Mouse (Mus musculus): Measurements from ENCODE around the gene Wdr92.
A peak's percentile ranks its signal among the peaks of the same experiment; 100 is the strongest.
"Not testable (repeated sequence)": the region's sequence is repeated elsewhere in the genome, so short reads cannot be mapped to it uniquely, and the experiment has no call there.

The Wdr92 gene

DNA sequence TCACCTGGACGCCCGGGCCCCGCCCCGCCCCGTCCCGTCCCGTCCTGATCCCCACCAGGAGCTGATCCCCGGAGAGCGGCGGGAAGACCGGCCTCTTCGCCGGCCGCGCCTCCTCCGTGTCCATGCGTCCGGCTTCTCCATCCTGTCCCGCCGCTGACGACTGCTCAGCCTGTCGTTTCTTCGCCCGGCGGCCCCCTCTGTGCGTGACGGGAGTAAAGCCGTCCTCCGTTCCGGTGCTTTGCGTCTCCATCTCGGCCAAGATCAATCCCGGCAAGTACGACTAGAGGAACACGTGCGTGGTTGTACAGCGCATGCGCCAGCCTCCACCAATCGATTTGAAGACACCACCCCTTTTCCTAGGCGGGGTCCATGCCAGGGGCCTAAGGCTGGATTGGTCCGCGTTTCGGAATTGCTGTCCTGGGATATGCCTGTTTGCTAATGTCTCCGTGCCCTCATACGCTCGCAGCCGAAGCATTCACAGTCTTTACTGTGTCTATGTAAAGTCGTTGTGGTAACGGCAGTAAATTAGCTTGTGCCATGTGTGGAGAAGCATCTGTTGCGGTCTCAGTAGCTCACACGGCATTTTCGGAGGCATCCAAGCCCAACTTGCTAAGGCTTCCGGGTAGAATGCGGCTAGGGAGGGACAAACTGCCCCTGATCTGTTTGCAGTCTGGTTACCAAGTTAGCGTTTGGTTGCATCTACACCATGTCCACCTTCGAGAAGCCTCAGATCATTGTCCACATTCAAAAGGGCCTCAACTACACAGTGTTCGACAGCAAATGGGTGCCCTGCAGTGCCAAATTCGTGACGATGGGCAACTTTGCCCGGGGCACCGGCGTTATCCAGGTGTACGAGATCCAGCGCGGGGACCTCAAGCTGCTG is 29.6 kb downstream of the Wdr92 start, which contains the start of gene Pno1:
Gene Pno1 (minus strand): TSS at position 311 of the 883 bp plus-strand sequence.
- peak; percentile 98 for DNase-seq

DNA sequence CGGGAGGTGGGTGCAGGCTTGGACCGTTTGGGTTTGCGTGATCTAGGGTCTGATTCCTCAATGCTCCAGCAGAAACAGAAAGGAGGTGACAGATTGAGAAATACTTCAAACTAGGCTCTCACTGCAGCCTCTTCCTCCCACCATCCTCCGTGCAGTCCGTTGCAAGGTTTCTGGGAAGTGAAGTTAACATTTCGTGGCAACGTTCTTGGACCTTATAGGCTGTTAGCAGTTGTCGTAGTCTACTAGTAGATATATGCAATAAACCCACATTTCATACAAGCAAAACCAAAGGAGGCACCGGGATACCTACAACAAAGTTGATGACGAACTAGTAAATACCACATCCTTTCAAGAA is 30.2 kb downstream of the Wdr92 start:
- no peak for DNase-seq

DNA sequence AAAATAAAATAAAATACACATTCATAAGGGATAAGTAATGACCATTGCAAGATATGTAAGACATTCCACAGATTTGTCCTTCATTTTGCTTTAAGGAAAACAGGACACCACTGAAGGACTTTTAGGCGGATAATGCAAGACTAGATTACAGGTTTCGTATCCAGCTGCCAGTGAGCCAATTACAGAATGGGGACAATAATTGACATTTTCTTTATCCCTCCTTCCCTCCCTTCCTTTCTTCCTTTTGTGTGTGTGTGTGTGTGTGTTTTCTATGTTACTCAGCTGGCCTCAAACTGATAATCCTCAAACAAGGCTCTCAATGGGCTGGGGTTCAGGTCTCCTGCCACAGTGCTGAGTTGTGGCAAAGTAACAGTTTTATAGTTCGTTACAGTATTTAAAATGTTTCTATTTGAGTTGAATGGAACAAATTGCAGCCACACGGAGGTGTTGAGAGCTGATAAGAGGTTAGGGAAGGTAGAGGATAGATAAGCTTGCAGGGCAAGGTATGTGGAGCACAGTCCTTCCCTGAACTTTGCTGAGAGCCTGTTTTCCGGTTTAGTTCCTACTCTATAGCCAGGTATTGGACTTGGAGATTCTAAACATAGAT is 31.1 kb downstream of the Wdr92 start:
- no peak for DNase-seq

DNA sequence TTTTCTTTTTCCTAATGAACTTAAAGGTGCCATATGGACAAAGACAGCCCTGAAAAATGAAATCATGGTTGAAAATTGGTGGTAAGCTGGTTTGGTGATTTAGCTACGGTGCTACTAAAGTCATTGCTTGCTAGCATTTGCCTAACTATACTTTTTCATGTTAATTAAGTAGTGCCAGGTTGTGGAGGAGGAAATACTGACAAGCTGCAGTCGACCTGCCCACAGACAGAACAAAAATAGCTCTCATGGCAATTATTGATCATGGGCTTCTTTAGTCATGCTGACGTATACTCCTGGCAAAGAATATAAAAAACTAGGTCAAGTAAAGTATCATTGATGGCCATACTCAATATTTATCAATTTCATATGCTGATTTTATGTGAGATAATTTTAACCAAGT is 33.6 kb downstream of the Wdr92 start:
- DNase-seq: no peak

DNA sequence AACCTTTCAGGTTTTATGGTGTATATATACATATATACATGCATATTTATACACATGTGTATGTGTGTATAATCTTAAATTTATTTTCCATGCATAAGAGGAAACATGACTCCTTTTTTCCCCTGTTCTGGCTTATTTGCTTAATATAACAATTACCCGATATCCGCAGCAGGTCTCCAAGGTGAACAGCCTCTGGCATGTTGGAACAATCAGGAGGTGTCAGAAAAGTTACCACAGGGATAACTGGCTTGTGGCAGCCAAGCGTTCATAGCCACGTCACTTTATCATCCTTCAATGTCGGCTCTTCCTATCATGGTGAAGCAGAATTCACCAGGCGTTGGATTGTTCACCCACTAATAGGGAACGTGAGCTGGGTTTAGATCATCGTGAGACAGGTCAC is 39.2 kb downstream of the Wdr92 start:
- DNase-seq: no peak

DNA sequence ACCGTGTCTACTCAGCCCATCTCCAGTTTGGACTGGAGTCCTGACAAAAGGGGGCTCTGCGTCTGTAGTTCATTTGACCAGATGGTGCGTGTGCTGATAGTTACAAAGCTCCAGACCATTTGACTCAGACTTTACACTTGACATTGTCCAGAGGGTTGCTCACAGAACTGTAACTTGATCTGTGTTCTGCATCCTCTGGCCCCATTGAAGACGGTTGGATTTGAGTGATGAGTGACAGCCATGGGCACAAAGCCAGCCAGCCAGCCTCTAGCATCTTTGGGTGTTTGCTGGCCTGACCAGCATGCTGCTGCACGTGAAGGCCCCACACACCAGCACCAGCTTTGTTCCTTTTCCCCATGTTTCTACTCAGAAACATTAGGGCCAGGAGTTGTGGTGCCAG is 50.9 kb downstream of the Wdr92 start:
- no peak for DNase-seq

DNA sequence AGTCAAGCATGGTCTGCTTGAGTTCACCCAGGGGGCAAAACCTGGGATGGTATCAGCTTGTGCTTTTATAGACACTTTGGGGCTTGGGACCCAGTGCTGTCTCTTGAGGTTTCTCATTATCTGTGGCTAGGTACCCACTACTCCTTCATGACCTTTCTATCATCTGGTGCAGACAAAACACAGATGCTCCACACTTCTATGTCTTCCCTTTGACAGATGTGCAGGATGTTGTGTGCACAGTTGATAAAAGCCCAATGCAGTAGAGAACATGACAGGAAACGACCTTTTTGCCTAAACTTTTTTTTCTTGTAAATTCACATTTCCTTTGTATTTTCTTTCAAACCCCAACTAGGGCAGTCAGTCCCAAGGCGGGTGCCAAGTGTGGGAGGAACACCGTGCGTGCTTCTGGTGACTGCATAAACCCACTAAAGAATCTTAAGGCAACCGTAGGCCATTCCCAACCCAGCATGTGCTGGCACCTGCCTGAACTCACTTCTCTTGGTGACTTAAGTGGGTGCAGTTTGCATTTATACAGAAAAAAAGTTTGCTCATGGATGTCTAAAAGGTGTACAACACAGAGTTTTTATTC is 54.6 kb downstream of the Wdr92 start:
- DNase-seq: no peak

DNA sequence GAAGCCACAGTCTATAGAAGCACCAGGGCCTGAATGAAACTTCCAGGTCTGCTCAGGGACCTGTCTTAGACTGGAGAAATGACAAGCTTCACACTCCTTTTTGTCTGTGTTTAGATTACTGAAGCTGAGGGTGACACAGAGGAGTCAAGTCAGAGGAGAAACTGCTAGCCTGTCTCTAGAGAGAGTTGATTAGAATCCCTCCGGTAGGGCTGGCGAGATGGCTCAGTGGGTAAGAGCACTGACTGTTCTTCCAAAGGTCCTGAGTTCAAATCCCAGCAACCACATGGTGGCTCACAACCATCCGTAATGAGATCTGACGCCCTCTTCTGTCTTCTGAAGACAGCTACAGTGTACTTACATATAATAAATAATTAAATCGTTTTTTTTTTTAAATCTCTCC is 56.7 kb downstream of the Wdr92 start:
- not testable (repeated sequence) for DNase-seq

DNA sequence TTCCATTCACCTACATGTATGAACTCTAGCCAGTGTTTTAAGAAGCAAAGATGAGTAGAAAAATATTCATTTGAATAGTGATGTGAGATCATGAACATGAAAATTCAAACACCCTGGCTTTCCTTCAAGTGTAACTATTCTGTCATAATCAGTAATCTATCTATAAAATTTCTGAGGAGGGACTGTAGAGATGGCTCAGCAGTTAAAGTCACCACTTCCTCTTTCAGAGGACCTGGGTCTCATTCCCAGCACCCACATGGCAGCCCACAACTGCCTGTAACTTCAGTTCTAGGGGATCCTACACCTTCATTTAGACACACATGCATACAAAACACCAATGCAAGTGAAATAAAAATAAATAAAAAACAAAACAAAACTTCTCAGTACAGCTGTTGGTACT is 66.8 kb downstream of the Wdr92 start:
- no peak for DNase-seq

DNA sequence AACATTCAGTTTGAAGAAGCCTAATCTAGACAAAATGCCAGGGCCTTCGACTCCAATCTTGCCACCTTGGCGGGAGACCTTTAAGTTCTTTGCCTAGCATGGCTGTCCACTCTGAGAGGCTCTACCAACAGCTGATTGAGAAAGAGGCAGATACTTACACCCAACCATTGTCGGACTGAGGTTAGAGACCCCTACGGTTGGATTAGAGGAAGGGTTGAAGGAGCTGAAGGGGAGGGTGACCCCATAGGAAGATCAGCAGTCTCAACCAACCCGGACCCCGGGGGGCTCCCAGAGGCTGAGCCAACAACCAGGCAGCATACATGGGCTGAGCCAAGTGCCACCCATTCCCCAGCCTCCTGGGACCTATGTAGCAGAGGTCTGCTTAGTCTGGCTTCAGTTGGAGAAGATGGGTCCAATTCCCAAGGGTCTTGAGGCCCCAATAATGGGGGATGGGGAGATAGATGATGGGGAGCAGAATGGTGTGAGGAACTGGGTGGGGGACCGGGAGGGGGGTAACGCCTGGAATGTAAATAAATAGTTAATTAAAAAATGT is 75.0 kb downstream of the Wdr92 start:
- peak; percentile 19 to 26 for DNase-seq

DNA sequence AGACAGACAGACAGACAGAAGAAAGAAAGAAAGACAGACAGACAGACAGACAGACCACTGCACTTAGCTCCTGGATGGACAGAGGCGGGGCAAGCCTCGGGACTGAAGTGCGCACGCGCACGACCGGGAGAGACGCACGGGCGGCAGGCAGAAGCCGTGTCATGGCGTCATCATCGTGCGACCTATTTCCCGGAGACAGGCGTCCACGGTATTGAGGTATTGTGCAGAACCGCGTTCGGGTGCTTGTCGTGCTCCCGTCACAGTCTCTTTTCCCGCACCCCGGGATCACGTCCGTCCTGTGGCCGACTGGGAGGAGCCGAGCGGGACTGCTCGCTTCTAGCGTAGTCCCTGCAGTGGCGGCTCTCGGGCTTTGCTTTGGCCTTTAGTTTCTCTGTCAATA is 75.5 kb downstream of the Wdr92 start, which contains the start of gene C1d:
Gene C1d (plus strand): TSS at position 137 of the 400 bp plus-strand sequence.
- DNase-seq: peak; percentile 96 to 98

DNA sequence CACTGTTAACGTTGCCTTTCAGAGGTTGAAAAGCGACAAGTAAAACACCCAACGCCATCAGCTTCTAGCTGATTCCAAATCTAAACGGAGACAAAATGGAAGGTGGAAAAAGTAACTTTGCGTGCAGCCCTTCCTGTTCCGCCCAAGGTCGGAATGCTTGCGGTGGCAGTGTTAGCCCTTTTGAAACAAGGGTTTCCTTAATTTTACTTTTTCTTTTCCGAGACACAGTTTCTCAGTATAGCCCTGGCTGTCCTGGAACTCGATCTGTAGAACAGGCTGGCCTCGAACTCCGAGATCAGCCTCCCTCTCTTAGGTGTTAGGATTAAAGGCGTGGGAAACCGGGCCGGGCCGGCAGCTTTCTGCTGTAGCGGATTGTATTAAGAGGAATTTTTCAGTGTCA is 76.0 kb downstream of the Wdr92 start:
- peak in 1 of 2 experiments; percentile 47 for DNase-seq

DNA sequence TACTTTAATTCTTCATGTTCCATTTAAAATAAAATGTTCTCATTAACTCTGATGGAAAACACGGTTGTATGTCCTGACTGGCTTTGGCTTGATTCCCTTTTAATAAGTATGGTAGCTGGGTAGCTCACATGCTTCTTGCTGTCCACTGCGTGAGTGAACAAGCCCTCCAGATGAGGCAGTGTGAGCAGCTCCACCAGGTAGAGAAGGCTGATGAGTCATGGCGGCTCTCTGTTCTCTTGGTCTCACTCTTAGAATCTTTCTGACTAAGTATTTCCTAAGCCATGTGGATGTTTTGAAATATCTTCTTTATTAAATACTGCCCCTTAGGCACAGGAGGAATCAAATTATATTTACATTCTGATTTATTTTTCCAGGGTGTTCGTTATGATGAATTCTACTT is 85.3 kb downstream of the Wdr92 start:
- DNase-seq: no peak

DNA sequence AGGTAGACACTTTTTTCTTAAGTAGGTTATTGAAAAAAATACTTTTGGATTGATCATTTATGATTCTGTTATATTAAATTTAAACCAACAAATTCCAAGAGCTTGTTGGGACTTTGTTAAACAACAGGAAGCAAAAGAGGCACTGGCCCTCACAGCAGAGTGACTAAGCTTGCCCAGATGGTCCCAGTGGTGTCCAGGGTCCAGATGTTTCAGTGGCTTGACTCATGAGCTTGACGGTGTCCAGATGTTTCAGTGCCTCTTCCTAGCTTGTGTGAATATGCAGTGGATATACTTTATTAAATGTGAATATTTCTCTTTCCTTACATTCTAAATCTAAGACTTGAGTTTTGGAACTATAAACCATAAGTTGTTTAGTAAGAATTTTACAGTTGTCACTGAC is 86.9 kb downstream of the Wdr92 start:
- DNase-seq: no peak

DNA sequence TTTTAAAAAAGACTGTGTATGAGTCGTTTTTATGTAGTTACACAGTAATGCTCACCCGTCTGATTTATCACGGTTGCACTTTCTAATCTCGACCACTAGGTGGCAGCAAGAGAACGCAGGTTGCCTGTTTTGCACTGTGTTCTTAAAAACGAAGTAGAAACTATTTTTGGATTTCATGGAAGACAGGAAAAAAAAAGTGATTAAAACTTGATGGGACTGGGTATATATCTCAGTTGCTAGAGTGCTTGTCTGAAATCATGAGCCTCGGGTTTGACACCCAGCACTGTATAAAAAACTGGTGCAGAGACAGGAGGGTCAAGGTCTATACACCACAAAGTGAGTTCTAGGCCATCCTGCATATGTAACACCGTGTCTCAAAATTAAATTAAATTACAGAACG is 98.1 kb downstream of the Wdr92 start:
- DNase-seq: peak; percentile 40 to 60
